Mouse (Mus musculus) left cerebral cortex, postnatal 14 days (tissue): Measurements from ENCODE around the gene Kansl1l. TPM values are rescaled to one million over a fixed set of nuclear protein-coding genes. Genes with fewer than 3 reads are reported as not detected.
"Not testable (repeated sequence)": the region's sequence is repeated elsewhere in the genome, so short reads cannot be mapped to it uniquely, and the experiment has no call there.

Source experiments
- DNase-seq, 2 experiments: peaks; one replicate each; pipeline ENCODE4 v3.0.0; 2021 to 2022; ENCODE audit warnings: low spot score in 2 of 2, mixed read lengths in 1 of 2
- intact Hi-C: fragments of 180-260 bp; cut with DNase I; formaldehyde crosslinking; loops from one replicate; pipeline ENCODE4 v1.15.1; 2025
- total RNA-seq, 2 experiments: library from RNA; stranded (reverse); gene quantifications; 2 replicates each; pipeline ENCODE4 v1.2.3; 2021

The Kansl1l gene
- total RNA-seq, 2 experiments from 2014 or later, result 9.6 to 10.2 TPM

DNA sequence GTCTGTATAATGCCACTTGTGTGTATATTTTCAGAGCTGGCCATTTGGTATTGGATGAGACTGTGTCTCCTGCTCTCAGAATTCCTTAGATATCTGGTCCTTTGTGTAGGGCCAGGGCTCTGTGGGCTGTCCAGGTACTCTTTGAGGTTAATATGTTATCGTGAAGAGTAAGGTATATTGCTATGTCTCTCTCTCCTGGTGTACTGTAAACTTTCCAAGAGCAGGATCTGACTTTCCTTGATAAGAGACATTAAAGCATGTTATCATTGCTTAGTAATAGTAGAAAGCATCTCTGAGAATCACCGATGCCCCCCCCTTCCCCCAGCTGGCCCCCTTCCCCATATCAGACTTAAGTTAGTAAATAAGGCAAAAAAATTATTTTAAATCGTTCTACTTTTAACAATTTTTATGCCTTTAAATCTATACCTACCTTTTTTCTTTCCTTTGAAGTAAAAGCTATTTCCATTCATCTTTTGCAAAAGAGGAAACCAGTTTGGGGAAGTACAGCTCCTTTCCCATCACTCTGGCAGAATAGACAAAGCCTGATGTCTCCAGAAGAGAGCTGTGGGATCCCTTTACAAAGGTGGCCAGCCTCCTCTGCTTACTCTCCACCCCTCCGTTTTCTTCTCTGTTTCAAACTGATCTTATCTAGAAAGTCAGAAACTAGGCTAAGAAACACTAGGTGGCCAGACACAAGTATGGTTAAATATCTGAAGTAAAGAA is 114.6 kb downstream of the Kansl1l start:
- intact Hi-C loops, result no loop called here

DNA sequence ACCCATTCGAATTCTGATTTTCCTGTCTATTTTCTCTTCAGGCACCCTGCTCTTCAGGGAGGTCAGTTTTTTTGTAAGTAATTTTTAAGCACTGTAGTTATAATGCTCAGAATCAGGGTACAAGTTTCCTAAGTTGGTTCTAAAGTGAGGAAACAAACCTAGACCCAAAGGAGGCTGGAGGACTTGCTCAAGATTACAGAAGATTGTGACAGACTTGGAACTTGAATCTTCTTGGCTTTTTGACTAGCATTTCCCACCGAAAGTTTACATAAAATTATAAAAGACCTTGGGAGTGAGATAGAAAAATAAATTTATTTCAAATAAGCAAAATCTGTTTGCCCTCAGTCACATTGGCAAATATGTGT is 115.8 kb downstream of the Kansl1l start:
- DNase-seq, result no peak
- intact Hi-C loops, result loop anchor here (2.0 kb wide), 1 partner anchor 115 kb away; the partner anchor contains the start of gene Kansl1l

More for the DNA sequence above, 114.6 kb downstream of the Kansl1l start:
- no peak for DNase-seq

DNA sequence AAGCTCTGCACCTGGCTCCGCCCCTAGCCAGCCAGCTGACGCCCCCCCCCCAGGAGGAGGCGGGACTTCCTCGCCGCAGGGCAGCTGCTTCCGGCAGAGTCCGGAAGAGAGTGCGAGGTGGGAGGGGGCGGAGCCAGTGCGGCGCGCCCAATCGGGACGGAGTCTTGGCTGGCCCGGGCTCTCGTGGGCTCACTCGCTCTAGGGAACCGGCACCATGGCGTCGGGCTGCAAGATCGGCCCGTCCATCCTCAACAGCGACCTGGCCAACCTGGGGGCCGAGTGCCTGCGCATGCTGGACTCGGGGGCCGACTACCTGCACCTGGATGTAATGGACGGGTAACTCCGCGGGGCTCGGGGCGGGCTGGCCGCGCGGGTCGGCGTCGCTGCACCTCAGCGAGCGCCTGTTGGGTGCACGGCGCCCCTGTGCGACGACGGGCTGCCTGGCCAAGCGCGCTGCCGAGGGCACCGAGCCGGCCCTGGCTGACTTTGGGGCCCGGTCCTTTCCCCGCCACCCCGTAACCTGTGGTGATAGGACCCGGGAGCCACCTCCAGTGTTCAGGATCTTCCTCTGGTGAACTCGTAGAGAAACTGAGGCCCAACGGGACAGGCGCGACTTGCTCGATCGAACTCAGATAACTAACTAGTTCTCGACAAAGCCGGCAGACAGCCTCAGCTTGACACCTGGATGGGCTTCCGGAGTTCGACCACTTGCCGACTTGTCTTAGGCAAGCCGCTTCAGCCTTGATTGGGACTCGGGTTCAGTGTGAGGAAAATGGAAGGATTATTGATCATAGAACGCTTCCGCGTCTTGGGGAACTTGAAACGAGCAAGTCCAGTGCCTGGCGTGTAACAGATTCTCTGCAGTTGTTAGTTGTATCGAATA is 116.4 kb downstream of the Kansl1l start, which contains the start of gene Rpe:
TSS of gene Rpe (plus strand) at position 139 of the 883 bp plus-strand sequence.
- DNase-seq, result peak; percentile 91 to 94
- intact Hi-C loops, result loop anchor here (2.0 kb wide), 1 partner anchor 116 kb away; the partner anchor contains the start of gene Kansl1l

DNA sequence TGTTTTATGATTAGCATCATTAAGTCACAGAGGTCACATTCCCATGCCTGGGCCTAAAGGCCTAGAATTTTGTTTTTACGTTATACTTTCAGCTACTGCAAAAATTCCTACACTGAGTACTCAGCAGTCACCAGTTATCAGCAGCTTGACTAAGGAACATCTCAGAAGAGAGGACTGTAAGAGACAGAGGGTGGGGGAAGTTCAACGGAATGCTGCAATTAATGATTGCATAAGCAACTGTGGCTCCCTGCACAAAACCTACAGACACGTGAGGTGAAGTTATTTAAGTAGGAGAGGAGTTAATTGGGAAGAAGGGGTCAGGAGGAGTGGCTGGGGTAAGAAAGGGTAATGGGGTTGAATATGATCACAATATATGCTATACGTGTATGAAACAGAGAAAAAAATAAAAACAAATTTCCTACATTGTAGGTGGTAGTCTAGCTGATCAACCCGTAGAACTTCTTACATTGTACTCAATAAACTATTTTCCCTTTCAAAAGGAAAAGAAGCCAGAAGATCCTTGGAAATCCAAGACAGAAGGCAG is 117.1 kb downstream of the Kansl1l start:
- intact Hi-C loops, result loop anchor here (2.0 kb wide), 1 partner anchor 117 kb away; the partner anchor contains the start of gene Kansl1l
- DNase-seq, result no peak

DNA sequence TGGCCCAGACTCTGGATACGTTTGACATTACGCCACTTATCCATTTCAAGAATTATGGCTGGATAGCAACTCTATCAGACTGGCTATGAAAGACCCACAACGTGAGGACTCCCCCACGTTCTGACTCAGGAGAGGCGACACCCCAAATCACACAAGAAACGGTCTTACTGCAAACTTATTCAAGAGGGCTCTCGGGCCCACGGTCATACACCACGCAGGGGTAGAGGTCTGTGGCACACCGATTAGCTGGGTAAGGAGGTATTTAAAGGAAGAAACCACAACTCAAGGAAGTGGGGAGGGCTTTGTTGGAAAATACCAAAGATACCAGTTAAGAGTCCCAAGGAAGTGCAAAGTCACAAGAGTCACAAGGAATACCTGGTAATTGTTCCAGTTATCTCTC is 117.7 kb downstream of the Kansl1l start:
- DNase-seq, result not testable (repeated sequence)
- intact Hi-C loops, result loop anchor here (2.0 kb wide), 1 partner anchor 117 kb away; the partner anchor contains the start of gene Kansl1l

DNA sequence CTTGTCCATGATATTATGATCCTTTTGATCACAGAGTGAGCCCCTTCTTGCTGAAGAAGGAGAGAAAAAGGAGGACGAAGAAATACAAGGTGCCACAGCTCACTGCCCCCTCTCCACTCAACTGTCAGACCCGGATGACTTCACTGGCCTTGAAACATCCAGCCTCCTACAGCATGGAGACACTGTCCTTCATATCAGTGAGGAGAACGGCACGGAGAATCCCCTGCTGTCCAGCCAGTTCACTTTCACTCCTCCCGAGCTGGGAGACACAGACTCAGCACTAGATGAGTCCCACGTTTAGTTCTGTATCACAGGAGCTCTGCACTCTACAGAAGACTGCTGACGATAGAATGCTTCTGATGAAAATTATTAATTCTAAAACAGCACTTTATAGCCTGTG is 122.1 kb downstream of the Kansl1l start:
- DNase-seq, result no peak
- intact Hi-C loops, result no loop called here

DNA sequence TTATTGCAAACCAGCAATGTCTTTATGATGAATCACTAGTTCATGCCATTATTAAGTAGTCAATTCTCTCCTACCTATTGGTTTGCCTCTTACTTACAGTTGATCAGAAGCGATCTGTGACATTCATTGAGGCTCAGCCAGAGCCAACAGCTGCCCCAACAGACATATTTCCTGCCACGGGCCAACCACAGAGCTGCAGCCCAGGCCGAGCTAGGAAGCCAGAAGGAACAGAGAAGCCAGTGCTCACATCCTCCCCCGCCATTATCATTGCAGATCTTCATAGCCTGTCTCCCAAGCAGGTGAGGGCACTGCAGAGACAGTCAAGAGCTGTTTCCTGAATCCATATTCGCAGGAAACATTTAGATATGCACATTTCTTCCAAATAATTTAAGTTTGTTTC is 123.1 kb downstream of the Kansl1l start:
- no peak for DNase-seq
- intact Hi-C loops, result no loop called here

DNA sequence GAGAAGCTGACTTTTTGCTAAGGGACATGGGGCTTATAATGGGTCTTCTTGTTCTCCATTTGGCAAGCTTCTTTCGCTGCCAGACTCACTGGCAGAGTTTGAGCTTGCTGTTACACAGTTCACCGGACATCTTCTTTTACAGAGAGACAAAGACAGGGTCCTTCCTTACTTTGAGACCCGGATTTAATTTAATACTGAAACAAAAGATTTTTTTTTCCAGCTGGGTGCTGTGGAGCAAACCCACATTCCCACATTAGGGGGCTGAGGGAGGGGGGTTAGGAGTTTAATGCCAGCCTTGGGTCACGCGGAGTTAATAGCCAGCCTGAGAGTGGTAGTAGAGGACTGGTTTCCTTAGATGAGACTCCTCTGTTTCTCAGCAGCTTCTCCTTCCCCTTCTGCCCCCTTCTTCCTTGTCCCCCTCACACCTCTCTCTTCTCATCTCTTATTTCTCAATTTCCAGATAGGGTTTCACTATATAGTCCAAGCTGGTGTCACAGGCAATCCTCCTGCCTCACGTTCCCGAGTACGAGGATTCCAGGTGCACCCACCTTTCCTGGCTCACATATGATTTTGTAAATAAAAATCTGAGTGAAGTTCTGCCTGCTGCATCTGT is 124.5 kb downstream of the Kansl1l start:
- intact Hi-C loops, result no loop called here
- DNase-seq, result peak in 1 of 2 experiments; percentile 9

DNA sequence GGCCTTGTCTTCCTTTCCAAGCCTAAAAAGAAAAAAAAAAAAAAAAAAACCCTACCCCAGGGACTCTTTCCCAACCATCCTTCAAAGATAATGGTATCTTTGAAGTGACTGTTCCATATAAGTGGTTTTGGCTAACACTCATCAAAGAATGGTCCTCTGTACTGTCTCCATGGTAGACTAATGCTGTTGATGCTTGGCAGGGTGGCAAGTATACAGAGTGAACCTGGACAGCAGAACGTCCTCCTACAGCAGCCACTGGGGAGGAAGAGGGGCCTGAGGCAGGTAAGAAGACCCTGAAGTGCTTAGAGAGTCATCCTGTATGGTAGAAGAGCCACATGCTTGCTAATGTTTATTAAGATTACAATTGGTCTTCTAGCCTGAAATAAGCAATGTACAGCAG is 125.1 kb downstream of the Kansl1l start:
- intact Hi-C loops, result no loop called here
- no peak for DNase-seq

DNA sequence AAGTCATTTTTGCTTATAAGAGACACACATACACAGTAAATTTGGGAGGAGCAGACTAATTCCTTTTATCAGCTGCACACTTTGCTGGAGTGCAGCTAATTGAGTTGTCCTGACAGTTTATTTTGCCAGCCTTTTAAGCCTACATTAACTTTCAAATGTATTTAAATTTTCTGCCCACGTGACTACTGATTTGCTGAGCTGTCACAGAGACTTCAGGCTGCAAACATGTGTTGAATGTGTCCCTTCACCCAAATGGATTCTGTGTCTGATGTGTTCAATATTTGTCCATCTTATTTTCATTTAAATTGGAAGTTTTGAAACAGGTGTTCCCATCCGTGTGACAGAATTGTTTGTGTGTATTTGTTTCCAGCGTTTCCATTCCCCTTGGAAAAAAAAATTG is 125.6 kb downstream of the Kansl1l start:
- no peak for DNase-seq
- intact Hi-C loops, result no loop called here

DNA sequence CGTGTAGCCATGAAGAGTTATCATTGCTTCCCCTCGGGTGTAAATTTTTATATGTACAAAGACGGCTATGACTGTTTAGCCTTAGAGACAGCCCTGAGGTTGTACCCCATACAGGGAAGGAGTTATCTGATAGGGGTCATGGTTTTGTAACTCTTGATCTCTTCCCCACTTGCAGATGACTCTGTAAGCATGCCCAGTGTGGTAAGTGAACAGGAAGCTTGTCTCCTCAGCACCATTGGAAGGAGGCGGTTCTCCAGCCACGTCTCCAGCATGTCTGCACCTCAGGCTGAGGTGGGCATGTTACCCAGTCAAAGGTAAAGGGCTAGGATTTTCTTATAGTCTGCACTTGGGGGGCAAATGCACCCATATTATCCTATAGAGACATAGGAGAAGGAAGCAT is 134.4 kb downstream of the Kansl1l start:
- no peak for DNase-seq
- intact Hi-C loops, result no loop called here

DNA sequence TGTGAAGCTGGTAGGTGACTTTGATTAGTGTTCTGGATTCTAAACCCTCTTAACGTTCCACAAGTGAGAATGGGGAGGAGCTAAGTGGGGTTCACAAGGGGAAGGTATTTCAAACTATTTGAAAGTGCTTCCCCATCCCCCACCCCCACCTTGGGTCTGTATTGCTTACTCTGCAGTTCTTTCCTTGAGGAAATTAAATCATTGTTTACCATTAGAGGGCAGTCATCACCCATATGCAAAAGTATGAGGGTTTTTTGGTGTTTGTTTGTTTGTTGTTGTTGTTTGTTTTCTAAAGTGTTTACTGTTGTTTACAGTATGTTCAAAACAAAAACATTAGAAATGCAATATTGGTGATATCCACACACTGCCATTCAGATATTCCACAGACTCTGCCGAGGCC is 138.7 kb downstream of the Kansl1l start:
- no peak for DNase-seq
- intact Hi-C loops, result no loop called here

DNA sequence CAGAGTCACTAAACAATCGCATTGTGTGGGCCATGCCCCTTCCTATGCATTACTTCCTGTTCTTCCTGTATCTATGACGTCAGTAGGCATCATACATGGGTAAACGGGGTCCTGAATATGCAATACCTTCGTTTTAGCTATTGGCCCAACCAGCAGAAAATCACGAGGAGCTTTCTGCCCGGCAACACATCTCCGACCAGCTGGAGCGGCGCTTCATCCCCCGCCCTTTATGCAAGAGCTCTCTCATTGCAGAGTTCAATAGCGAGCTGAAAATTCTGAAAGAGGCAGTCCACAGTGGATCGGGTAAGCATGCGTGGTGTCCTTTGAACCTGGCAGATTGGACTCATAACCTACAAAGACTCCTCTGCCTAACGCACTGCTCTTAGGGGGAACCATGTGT is 139.4 kb downstream of the Kansl1l start:
- intact Hi-C loops, result no loop called here
- peak in 1 of 2 experiments; percentile 15 for DNase-seq

DNA sequence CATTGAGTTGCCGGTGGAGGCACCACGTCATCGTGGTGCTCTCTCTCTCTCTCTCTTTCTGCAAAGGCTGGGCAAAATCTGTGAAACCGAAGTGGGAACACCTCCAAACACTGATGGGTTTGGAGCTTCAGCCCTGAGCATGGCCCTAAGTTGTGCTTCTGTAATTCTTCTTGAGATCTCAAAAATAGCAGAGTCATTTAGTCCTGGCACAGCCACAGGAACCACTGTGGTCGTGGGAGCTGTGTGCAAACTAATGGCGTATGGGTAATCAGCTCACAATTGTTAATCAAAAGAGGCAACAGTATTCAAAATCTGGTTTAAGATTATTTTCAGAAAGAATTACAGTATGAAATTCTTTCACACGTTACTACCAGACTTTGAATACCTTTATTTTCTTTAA is 144.6 kb downstream of the Kansl1l start:
- no peak for DNase-seq
- intact Hi-C loops, result no loop called here

DNA sequence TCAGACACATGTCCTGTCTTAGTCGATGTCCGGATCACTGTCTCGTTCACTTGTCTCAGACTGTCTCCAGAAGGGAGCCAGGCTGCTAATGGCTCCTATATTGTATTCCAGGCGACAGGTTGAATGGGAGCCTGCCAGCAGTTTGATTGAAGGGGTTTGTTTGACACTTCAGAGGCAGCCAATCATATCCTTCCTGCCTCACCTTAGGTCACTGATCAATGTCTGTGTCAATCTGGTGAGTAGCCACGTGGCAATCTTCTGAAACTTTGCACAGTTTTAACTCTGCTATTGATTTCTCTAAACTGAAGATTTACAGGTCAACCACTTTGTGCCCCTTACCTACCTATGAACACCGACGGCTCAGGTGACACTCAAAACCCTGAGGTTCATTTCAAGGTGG is 145.9 kb downstream of the Kansl1l start:
- DNase-seq, result no peak
- intact Hi-C loops, result no loop called here

Other genes with a start within 250 kb of the Kansl1l start
- 10 to 100 TPM; 30.8 to 34.0 TPM for gene Rpe, start 116.7 kb downstream of the Kansl1l start, total RNA-seq
- 10 to 100 TPM; 27.1 to 33.1 TPM for gene Acadl, start 45.7 kb upstream of the Kansl1l start, total RNA-seq
- gene Myl1, start 127.8 kb upstream of the Kansl1l start, total RNA-seq, result 1 to 10 TPM in 1 of 2 experiments, under 1 TPM in 1; 0.62 to 2.1 TPM
- gene Lancl1, start 221.3 kb upstream of the Kansl1l start, total RNA-seq, result 100 to 1,000 TPM; 161 to 170 TPM